Comparison of ENCODE assay signal across 8 mouse cellular contexts in the genomic region with DNA sequence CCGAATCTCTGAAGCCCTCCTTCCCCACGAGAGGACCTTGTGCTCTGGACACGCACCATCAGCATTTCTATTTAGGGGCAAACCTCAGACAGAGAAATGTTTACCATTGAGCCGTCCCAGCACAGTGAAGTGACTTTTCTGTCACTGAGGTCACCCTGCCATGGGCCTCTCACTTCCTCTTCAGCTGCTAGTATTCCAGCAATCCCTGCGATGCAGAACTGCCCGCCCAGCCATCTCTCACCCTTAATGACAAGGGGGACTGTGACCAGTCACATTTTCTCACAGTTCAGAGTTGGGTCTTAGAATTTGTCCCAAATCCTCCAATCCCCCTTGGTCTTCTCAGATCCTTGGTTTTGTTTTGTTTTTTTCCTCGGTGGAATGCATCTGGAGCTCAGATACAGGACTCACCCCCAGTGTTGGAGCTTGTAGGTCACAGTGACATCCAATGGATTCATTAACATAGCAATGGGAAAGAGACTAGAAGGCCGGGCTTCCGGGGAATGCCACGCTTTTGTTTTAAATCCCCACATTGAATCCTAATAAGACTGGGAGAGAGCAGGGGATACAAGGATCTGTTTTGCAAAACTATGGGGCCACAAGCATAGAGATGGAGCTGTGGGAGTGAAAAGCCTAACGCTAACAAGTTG. TPM values are rescaled to one million over a fixed set of nuclear protein-coding genes. Genes with fewer than 3 reads are reported as not detected.
DNase-seq lines count a peak whose midpoint lies in the region; ATAC-seq and TF ChIP-seq lines count a peak whose summit lies in the region.

No protein-coding gene starts in this region.

- peak overlapping the region; percentile 20 for H3K4me2 ChIP-seq in heart, embryonic 11.5 days
- peak overlapping the region; percentile 16; the same call in 1 of the 2 replicates for H3K4me2 ChIP-seq in neural tube, embryonic 12.5 days (replicated peaks)

- no peak overlapping the region; the same call in 1 of the 2 replicates for H3K9ac ChIP-seq in heart, embryonic 11.5 days (ENCODE audit: low read depth, low read length)
- no peak overlapping the region for H3K9ac ChIP-seq in neural tube, embryonic 12.5 days

- WGBS in heart, embryonic 11.5 days (ENCODE audit: insufficient replicate concordance): 8% methylated on average over 11 of the region's 11 CpGs
- WGBS in neural tube, embryonic 12.5 days: 9% methylated on average over 11 of the region's 11 CpGs

- H3K27me3 ChIP-seq in heart, embryonic 11.5 days (ENCODE audit: control insufficient read depth, insufficient read depth, low read length): no peaks in the 10 kb centered on the region
- H3K27me3 ChIP-seq in neural tube, embryonic 12.5 days (replicated peaks): 0 out of 2 replicates have a peak, but pooled peaks cover 4% of the 10 kb centered on the region

- no peak for TF ChIP-seq CTCF in gastrocnemius, adult 2 months (IDR thresholded peaks at IDR 0.05)

- H3K36me3 ChIP-seq in heart, embryonic 11.5 days (ENCODE audit: control insufficient read depth, insufficient read depth, low read length): no peaks in the 10 kb centered on the region
- no peaks in the 10 kb centered on the region for H3K36me3 ChIP-seq in neural tube, embryonic 12.5 days

- DNase-seq in heart, postnatal 36 days: no peak
- DNase-seq in right cerebral cortex, postnatal 10 days (ENCODE audit: low spot score in 2 of 2): peak; percentile 43 to 53
- no peak for DNase-seq in right cerebral cortex, postnatal 14 days
- peak; percentile 45 for DNase-seq in kidney, postnatal 10 days
- no peak for DNase-seq in testis, postnatal 10 days (ENCODE audit: low spot score)
- DNase-seq in gastrocnemius, adult 2 months: no peak

- intact Hi-C loops in heart, postnatal 36 days (cut with DNase I): no loop called here
- intact Hi-C loops in gastrocnemius, adult 2 months (cut with DNase I): no loop called here

- H3K27ac ChIP-seq in heart, embryonic 11.5 days (ENCODE audit: low read depth, low read length): peak overlapping the region; percentile 91
- H3K27ac ChIP-seq in neural tube, embryonic 12.5 days: no peak overlapping the region
- no peak overlapping the region for H3K27ac ChIP-seq in gastrocnemius, adult 2 months

- H3K9me3 ChIP-seq in heart, embryonic 11.5 days (replicated peaks; ENCODE audit: control insufficient read depth, low read length): no peaks in the 10 kb centered on the region
- no peaks in the 10 kb centered on the region for H3K9me3 ChIP-seq in neural tube, embryonic 12.5 days

- H3K4me1 ChIP-seq in heart, embryonic 11.5 days (ENCODE audit: control insufficient read depth, insufficient read depth, low read length): peaks cover 28% of the 10 kb centered on the region
- H3K4me1 ChIP-seq in neural tube, embryonic 12.5 days: peaks cover 27% of the 10 kb centered on the region

- no peak overlapping the region for H3K4me3 ChIP-seq in heart, embryonic 11.5 days (ENCODE audit: low read depth, low read length)
- no peak overlapping the region for H3K4me3 ChIP-seq in neural tube, embryonic 12.5 days
- no peak overlapping the region for H3K4me3 ChIP-seq in gastrocnemius, adult 2 months

- peak; percentile 42; the same call in 1 of the 2 replicates for ATAC-seq in heart, embryonic 11.5 days (replicated peaks; ENCODE audit: insufficient number of reproducible peaks, low FRiP score, low TSS enrichment)
- ATAC-seq in neural tube, embryonic 12.5 days (ENCODE audit: low FRiP score, low read depth): peak; percentile 48

RNA-seq across cellular contexts. Expression of a gene that starts 0.4 kb away (rescaled TPM):
- 128 and 152 TPM in 2 replicates for polyA plus RNA-seq in heart, embryonic 11.5 days (2014; fragmentation: Nextera tagmentation; extraction: Ambion mirVana)
- total RNA-seq in heart, postnatal 36 days (2021): 10 to 100 TPM; 44.4 to 61.9 TPM
- polyA plus RNA-seq in neural tube, embryonic 12.5 days (2016; fragmentation: Nextera tagmentation; extraction: Ambion mirVana): 31.3 and 35.7 TPM in 2 replicates
- total RNA-seq in gastrocnemius, adult 2 months (2021): 10 to 100 TPM; 13.1 to 21.8 TPM

Comparison
In these comparisons a context has a peak if more than half of its experiments do, and no peak if none do; other contexts are left out.
1. DNase-seq: peak in right cerebral cortex, postnatal 10 days (2 of 2) and kidney, postnatal 10 days (single experiment); none in heart, postnatal 36 days (0 of 2), right cerebral cortex, postnatal 14 days (single experiment), testis, postnatal 10 days (single experiment) and gastrocnemius, adult 2 months (single experiment).